Mouse (Mus musculus): ENCODE data around the gene Sass6. TPM values are rescaled to one million over a fixed set of nuclear protein-coding genes. Genes with fewer than 3 reads are reported as not detected.
"Not testable (repeated sequence)": the region's sequence is repeated elsewhere in the genome, so short reads cannot be mapped to it uniquely, and the experiment has no call there.

The Sass6 gene
- polyA plus RNA-seq, 1 experiment from 2014 or later, result 30.5 TPM

GRCm38 (mm10) chr3:116641811-116642371 is 47.1 kb downstream of the Sass6 start:
- DNase-seq (no peak), ATAC-seq (ENCODE audit: insufficient read depth) (no peak)
- H3K4me2 ChIP-seq, result no peak overlapping the region
- WGBS, result 93% methylated on average over 6 of the region's 6 CpGs
- no peaks in the 10 kb centered on the region for H3K9me3 ChIP-seq (ENCODE audit: low read depth, low read length)
- H3K9ac ChIP-seq, result no peak overlapping the region
- H3K4me3 ChIP-seq (ENCODE audit: low read depth, low read length), result no peak overlapping the region
- no peaks in the 10 kb centered on the region for H3K27me3 ChIP-seq (ENCODE audit: insufficient read depth, low read length)
- peaks cover 87% of the 10 kb centered on the region for H3K36me3 ChIP-seq (ENCODE audit: insufficient read depth)
- H3K4me1 ChIP-seq (ENCODE audit: insufficient read depth), result no peaks in the 10 kb centered on the region
- no peak overlapping the region for H3K27ac ChIP-seq (ENCODE audit: low read depth)
- TF ChIP-seq CTCF (IDR thresholded peaks at IDR 0.05; ENCODE audit: low read depth), result no peak

GRCm38 (mm10) chr3:116642373-116642772 is 47.6 kb downstream of the Sass6 start:
- H3K4me2 ChIP-seq, result no peak overlapping the region
- no peaks in the 10 kb centered on the region for H3K9me3 ChIP-seq (ENCODE audit: low read depth, low read length)
- H3K27ac ChIP-seq (ENCODE audit: low read depth), result no peak overlapping the region
- ATAC-seq (ENCODE audit: insufficient read depth) (no peak), DNase-seq (no peak)
- no peaks in the 10 kb centered on the region for H3K4me1 ChIP-seq (ENCODE audit: insufficient read depth)
- no peak for TF ChIP-seq CTCF (IDR thresholded peaks at IDR 0.05; ENCODE audit: low read depth)
- 88% methylated on average over 2 of the region's 2 CpGs for WGBS
- no peak overlapping the region for H3K4me3 ChIP-seq (ENCODE audit: low read depth, low read length)
- H3K9ac ChIP-seq, result no peak overlapping the region
- peaks cover 87% of the 10 kb centered on the region for H3K36me3 ChIP-seq (ENCODE audit: insufficient read depth)
- H3K27me3 ChIP-seq (ENCODE audit: insufficient read depth, low read length), result no peaks in the 10 kb centered on the region

DNA sequence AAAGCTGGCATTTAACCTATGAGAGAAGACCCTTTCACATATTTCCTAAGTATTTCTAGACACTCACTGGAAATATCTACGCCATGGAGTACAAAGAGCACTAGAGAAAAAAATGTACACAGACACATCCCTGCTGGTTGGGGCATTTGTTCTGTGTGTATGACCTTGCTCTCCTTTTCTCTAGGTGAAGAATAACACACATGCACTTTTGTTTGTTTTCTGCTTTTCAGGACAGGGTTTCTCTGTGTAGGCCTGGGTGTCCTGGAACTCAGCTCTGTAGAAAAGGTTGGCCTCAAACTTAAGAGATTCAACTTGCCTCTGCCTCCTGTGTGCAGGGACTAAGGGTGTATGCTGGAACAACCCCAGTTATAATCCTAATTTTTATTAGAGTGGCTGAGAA is 51.6 kb downstream of the Sass6 start:
- Histone ChIP-seq H3K4me2 (no peak overlapping the region), H3K9ac (no peak overlapping the region), H3K27ac (ENCODE audit: low read depth) (no peak overlapping the region), H3K9me3 (ENCODE audit: low read depth, low read length) (no peaks in the 10 kb centered on the region), H3K4me1 (ENCODE audit: insufficient read depth) (no peaks in the 10 kb centered on the region), H3K36me3 (ENCODE audit: insufficient read depth) (peaks cover 66% of the 10 kb centered on the region), H3K4me3 (ENCODE audit: low read depth, low read length) (no peak overlapping the region), H3K27me3 (ENCODE audit: insufficient read depth, low read length) (no peaks in the 10 kb centered on the region)
- ATAC-seq (ENCODE audit: insufficient read depth), result no peak
- 90% methylated on average over 1 of the region's 1 CpGs for WGBS
- no peak for TF ChIP-seq CTCF (IDR thresholded peaks at IDR 0.05; ENCODE audit: low read depth)
- no peak for DNase-seq

DNA sequence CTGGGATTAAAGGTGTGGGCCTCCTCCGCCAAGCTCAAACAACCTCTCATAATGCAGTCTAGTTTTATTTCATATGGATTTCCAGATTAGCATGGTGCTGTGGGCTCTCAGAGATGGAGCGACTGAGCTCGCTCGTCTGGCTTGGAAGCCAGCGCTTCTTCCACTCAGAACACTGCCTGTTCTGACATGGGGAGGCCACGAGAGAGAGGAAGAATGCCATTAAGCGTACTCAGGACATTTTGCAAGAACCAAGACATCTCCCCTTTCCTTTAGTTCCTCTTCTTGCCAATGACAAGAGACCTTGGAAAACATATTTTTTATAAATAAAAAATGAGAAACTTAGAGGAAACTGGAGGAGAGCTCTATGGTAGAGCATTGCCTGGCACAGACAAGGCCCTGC is 54.0 kb downstream of the Sass6 start:
- H3K4me1 ChIP-seq (ENCODE audit: insufficient read depth), result no peaks in the 10 kb centered on the region
- TF ChIP-seq CTCF (IDR thresholded peaks at IDR 0.05; ENCODE audit: low read depth), result no peak
- no peak overlapping the region for H3K27ac ChIP-seq (ENCODE audit: low read depth)
- 93% methylated on average over 7 of the region's 7 CpGs for WGBS
- no peak overlapping the region for H3K4me2 ChIP-seq
- no peak for DNase-seq
- no peaks in the 10 kb centered on the region for H3K27me3 ChIP-seq (ENCODE audit: insufficient read depth, low read length)
- H3K4me3 ChIP-seq (ENCODE audit: low read depth, low read length), result no peak overlapping the region
- H3K36me3 ChIP-seq (ENCODE audit: insufficient read depth), result peaks cover 51% of the 10 kb centered on the region
- no peaks in the 10 kb centered on the region for H3K9me3 ChIP-seq (ENCODE audit: low read depth, low read length)
- H3K9ac ChIP-seq, result no peak overlapping the region
- ATAC-seq (ENCODE audit: insufficient read depth), result no peak

GRCm38 (mm10) chr3:116650698-116651097 is 55.9 kb downstream of the Sass6 start:
- DNase-seq, result no peak
- 94% methylated on average over 9 of the region's 9 CpGs for WGBS
- Histone ChIP-seq H3K4me3 (ENCODE audit: low read depth, low read length) (no peak overlapping the region), H3K27me3 (ENCODE audit: insufficient read depth, low read length) (no peaks in the 10 kb centered on the region), H3K4me1 (ENCODE audit: insufficient read depth) (no peaks in the 10 kb centered on the region), H3K27ac (ENCODE audit: low read depth) (no peak overlapping the region), H3K9ac (no peak overlapping the region), H3K4me2 (no peak overlapping the region), H3K36me3 (ENCODE audit: insufficient read depth) (peaks cover 34% of the 10 kb centered on the region), H3K9me3 (ENCODE audit: low read depth, low read length) (no peaks in the 10 kb centered on the region)
- TF ChIP-seq CTCF (IDR thresholded peaks at IDR 0.05; ENCODE audit: low read depth), result no peak
- ATAC-seq (ENCODE audit: insufficient read depth), result no peak

DNA sequence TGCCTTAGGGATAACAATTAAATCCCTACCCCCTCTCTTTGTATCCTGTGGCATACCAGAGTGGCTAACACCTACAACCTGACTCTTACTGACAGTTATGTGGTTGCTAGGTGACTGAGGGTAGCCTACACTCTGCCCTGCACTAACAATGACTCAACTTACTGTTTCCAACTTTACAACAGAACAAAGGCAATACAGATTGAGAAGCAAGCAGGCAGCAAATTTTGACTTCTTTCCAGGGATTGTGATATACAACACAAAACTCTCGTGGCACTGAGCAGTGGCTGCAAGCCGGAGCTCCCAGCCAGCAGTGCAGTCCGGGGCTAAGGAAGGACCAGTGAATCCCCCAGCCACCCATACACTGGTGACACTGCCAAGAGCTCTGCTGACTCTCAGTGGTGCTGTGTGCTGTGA is 57.3 kb downstream of the Sass6 start:
- Histone ChIP-seq H3K36me3 (ENCODE audit: insufficient read depth) (peaks cover 21% of the 10 kb centered on the region; the same call in 1 of the 2 replicates), H3K27me3 (ENCODE audit: insufficient read depth, low read length) (no peaks in the 10 kb centered on the region), H3K4me2 (no peak overlapping the region), H3K4me3 (ENCODE audit: low read depth, low read length) (no peak overlapping the region), H3K9ac (no peak overlapping the region), H3K9me3 (ENCODE audit: low read depth, low read length) (no peaks in the 10 kb centered on the region), H3K4me1 (ENCODE audit: insufficient read depth) (no peaks in the 10 kb centered on the region), H3K27ac (ENCODE audit: low read depth) (no peak overlapping the region)
- peak; percentile 60; the same call in 1 of the 2 replicates for ATAC-seq (ENCODE audit: insufficient read depth)
- no peak for TF ChIP-seq CTCF (IDR thresholded peaks at IDR 0.05; ENCODE audit: low read depth)
- DNase-seq, result no peak
- 50% methylated on average over 3 of the region's 3 CpGs for WGBS

- Histone ChIP-seq H3K9ac (no peak overlapping the region), H3K36me3 (ENCODE audit: insufficient read depth) (peaks cover 11% of the 10 kb centered on the region; the same call in 1 of the 2 replicates), H3K27ac (ENCODE audit: low read depth) (no peak overlapping the region), H3K9me3 (ENCODE audit: low read depth, low read length) (no peaks in the 10 kb centered on the region), H3K27me3 (ENCODE audit: insufficient read depth, low read length) (no peaks in the 10 kb centered on the region), H3K4me3 (ENCODE audit: low read depth, low read length) (no peak overlapping the region), H3K4me2 (no peak overlapping the region), H3K4me1 (ENCODE audit: insufficient read depth) (no peaks in the 10 kb centered on the region)
- DNase-seq, result no peak
- no peak for TF ChIP-seq CTCF (IDR thresholded peaks at IDR 0.05; ENCODE audit: low read depth)
- 63% methylated on average over 5 of the region's 5 CpGs for WGBS
- no peak for ATAC-seq (ENCODE audit: insufficient read depth)
Observed at GRCm38 (mm10) chr3:116653278-116653945, 58.6 kb downstream of the Sass6 start.

DNA sequence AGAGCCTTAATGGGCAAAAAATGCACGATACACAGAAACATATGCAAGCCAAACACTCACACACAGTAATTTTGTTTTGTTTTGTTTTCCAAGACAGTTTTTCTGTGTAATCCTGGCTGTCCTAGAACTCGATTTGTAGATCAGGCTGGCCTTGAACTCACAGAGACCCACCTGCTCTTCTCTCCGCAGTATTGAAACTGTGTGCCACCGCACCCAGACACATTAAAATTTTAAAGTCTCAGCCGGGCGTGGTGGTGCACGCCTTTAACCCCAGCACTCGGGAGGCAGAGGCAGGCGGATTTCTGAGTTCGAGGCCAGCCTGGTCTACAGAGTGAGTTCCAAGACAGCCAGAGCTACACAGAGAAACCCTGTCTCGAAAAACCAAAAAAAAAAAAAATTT is 59.3 kb downstream of the Sass6 start:
- WGBS, result 89% methylated on average over 11 of the region's 11 CpGs
- ATAC-seq (ENCODE audit: insufficient read depth); H3K9me3 ChIP-seq (ENCODE audit: low read depth, low read length); H3K4me2 ChIP-seq; H3K27me3 ChIP-seq (ENCODE audit: insufficient read depth, low read length); DNase-seq; H3K27ac ChIP-seq (ENCODE audit: low read depth); H3K4me1 ChIP-seq (ENCODE audit: insufficient read depth); H3K36me3 ChIP-seq (ENCODE audit: insufficient read depth); H3K4me3 ChIP-seq (ENCODE audit: low read depth, low read length); H3K9ac ChIP-seq: not testable (repeated sequence)

Measured in lung, embryonic 14.5 days (tissue).